Mouse (Mus musculus): ENCODE data around the gene Gp1bb. TPM values are rescaled to one million over a fixed set of nuclear protein-coding genes. Genes with fewer than 3 reads are reported as not detected.

Gp1bb gene
- total and polyA plus RNA-seq, 3 experiments = 0.14 to 0.35 TPM; not detected in 1

- Histone ChIP-seq H3K4me1 (ENCODE audit: control insufficient read depth in 1 of 2, insufficient read depth in 2 of 2, low read length in 2 of 2) (peaks cover 3 to 6% of the 10 kb centered on the region in 2 experiments), H3K79me2 (ENCODE audit: control insufficient read depth, insufficient read depth, low read length, poor library complexity) (no peaks in the 10 kb centered on the region), H3K36me3 (ENCODE audit: control insufficient read depth in 1 of 2, insufficient read depth in 2 of 2, low read length in 2 of 2) (peaks cover 0 to 3% of the 10 kb centered on the region in 2 experiments; a peak in 1 of 4 replicates), H3K4me3 (ENCODE audit: control insufficient read depth in 1 of 2, insufficient read depth in 1 of 2, low read depth in 2 of 2, low read length in 2 of 2) (peak overlapping the region; percentile 37 to 47), H3K9ac (ENCODE audit: control insufficient read depth, low read depth, low read length, poor library complexity, severe bottlenecking) (peak overlapping the region; percentile 37), H3K27ac (ENCODE audit: control insufficient read depth, low read depth, low read length) (no peak overlapping the region), H3K27me3 (ENCODE audit: control insufficient read depth in 1 of 2, insufficient read depth in 2 of 2, low read length in 2 of 2) (no peaks in the 10 kb centered on the region), H3K9me3 (replicated peaks; ENCODE audit: insufficient read depth, low read length) (no peaks in the 10 kb centered on the region)
- peak; percentile 91 for DNase-seq (ENCODE audit: low read depth, low spot score)
- TF ChIP-seq KAT2A (conservative IDR thresholded peaks at IDR 0.05; ENCODE audit: low read depth, low read length) (no peak), CHD1 (IDR thresholded peaks at IDR 0.05; ENCODE audit: low read depth, low read length) (no peak), GABPA (IDR thresholded peaks at IDR 0.05; ENCODE audit: low read depth, low read length) (no peak), RAD21 (IDR thresholded peaks at IDR 0.05; ENCODE audit: low read depth, low read length) (peak; percentile 88), ZKSCAN1 (IDR thresholded peaks at IDR 0.05; ENCODE audit: low read depth, low read length) (no peak), JUND (IDR thresholded peaks at IDR 0.05; ENCODE audit: low read depth, low read length) (no peak), ELF1 (IDR thresholded peaks at IDR 0.05; ENCODE audit: low read depth, low read length) (no peak), CTCF (IDR thresholded peaks at IDR 0.05 in 2 of 3, conservative IDR thresholded peaks at IDR 0.05 in 1 of 3; ENCODE audit: control insufficient read depth in 1 of 3, insufficient read depth in 1 of 3, low read depth in 2 of 3, low read length in 3 of 3, poor library complexity in 1 of 3, severe bottlenecking in 1 of 3) (peak; percentile 81 to 97 (median 91)), NRF1 (IDR thresholded peaks at IDR 0.05; ENCODE audit: insufficient read depth, low read depth, low read length, poor library complexity, severe bottlenecking) (no peak), UBTF (IDR thresholded peaks at IDR 0.05; ENCODE audit: borderline replicate concordance, insufficient read depth, low read depth, low read length) (no peak), TAL1 (IDR thresholded peaks at IDR 0.05; ENCODE audit: low read length) (no peak), POLR2AphosphoS2 (IDR thresholded peaks at IDR 0.05; ENCODE audit: low read length) (no peak), E2F4 (IDR thresholded peaks at IDR 0.05; ENCODE audit: borderline replicate concordance, low read depth, low read length) (peak; percentile 97), EP300 (IDR thresholded peaks at IDR 0.05; ENCODE audit: low read depth in 1 of 2, low read length in 2 of 2) (peak; percentile 40 to 55; a peak in 3 of 4 replicates), ZC3H11A (IDR thresholded peaks at IDR 0.05; ENCODE audit: low read depth, low read length) (peak; percentile 81), HCFC1 (IDR thresholded peaks at IDR 0.05; ENCODE audit: low read depth, low read length) (peak; percentile 45; the same call in 1 of the 2 replicates), POLR2A (IDR thresholded peaks at IDR 0.05; ENCODE audit: control insufficient read depth in 1 of 2, insufficient read depth in 1 of 2, low read depth in 1 of 2, low read length in 2 of 2, poor library complexity in 1 of 2) (no peak), CHD2 (IDR thresholded peaks at IDR 0.05; ENCODE audit: low read length) (no peak), POLR2AphosphoS5 (IDR thresholded peaks at IDR 0.05; ENCODE audit: borderline replicate concordance, low read depth, low read length) (no peak), TCF12 (IDR thresholded peaks at IDR 0.05; ENCODE audit: low read depth, low read length) (peak; percentile 40; the same call in 1 of the 2 replicates), USF2 (IDR thresholded peaks at IDR 0.05; ENCODE audit: borderline replicate concordance in 1 of 2, insufficient read depth in 1 of 2, low read depth in 1 of 2, low read length in 2 of 2) (no peak), TBP (IDR thresholded peaks at IDR 0.05; ENCODE audit: low read depth, low read length) (peak; percentile 24; the same call in 1 of the 2 replicates), SIN3A (IDR thresholded peaks at IDR 0.05; ENCODE audit: low read length) (no peak; the same call in none of the 2 replicates), USF1 (IDR thresholded peaks at IDR 0.05; ENCODE audit: low read depth, low read length) (no peak), SMC3 (IDR thresholded peaks at IDR 0.05; ENCODE audit: low read depth, low read length) (peak; percentile 93), MAX (IDR thresholded peaks at IDR 0.05; ENCODE audit: low read length) (peak; percentile 61; the same call in 1 of the 2 replicates), MYC (IDR thresholded peaks at IDR 0.05; ENCODE audit: low read depth, low read length) (no peak), RCOR1 (IDR thresholded peaks at IDR 0.05; ENCODE audit: low read depth, low read length) (peak; percentile 18; the same call in 1 of the 2 replicates), ZMIZ1 (IDR thresholded peaks at IDR 0.05; ENCODE audit: low read depth, low read length) (no peak), BHLHE40 (IDR thresholded peaks at IDR 0.05; ENCODE audit: borderline replicate concordance, low read depth, low read length) (no peak), MEF2A (IDR thresholded peaks at IDR 0.05; ENCODE audit: extremely low read depth, insufficient replicate concordance, low read depth, low read length, poor library complexity, severe bottlenecking) (no peak), GATA1 (IDR thresholded peaks at IDR 0.05; ENCODE audit: low read depth, low read length) (peak; percentile 85), MXI1 (IDR thresholded peaks at IDR 0.05; ENCODE audit: low read depth, low read length) (peak; percentile 51; the same call in 1 of the 2 replicates), NELFE (IDR thresholded peaks at IDR 0.05; ENCODE audit: low read depth, low read length) (no peak), MAZ (IDR thresholded peaks at IDR 0.05; ENCODE audit: low read depth, low read length) (peak; percentile 31; the same call in 1 of the 2 replicates), MAFK (IDR thresholded peaks at IDR 0.05; ENCODE audit: borderline replicate concordance, low read depth, low read length) (no peak)
Observed at GRCm38 (mm10) chr16:18617370-18618065, 4.7 kb downstream of the Gp1bb start.
